Mouse (Mus musculus) brown adipose tissue, adult 24 weeks (tissue): ENCODE results near the gene Ralgapa1. TPM values are rescaled to one million over a fixed set of nuclear protein-coding genes. Genes with fewer than 3 reads are reported as not detected.
"Not testable (repeated sequence)": the region's sequence is repeated elsewhere in the genome, so short reads cannot be mapped to it uniquely, and the experiment has no call there.

Experiments used
- H3K27ac ChIP-seq: fragments of 200-500 bp; replicated peaks from 2 replicates; pipeline ENCODE4 v1.5.1; 2012; ENCODE audit warnings: low read depth, mild to moderate bottlenecking, low read length
- H3K4me1 ChIP-seq: fragments of 200-500 bp; 2 replicates; pipeline ENCODE4 v1.6.1; 2012; ENCODE audit warnings: low read length, mixed read lengths; ENCODE audit not compliant: control insufficient read depth, insufficient read depth, insufficient read length
- H3K4me3 ChIP-seq: fragments of 200-500 bp; 2 replicates; pipeline ENCODE4 v1.5.1; 2012; ENCODE audit warnings: low read depth, mild to moderate bottlenecking, low read length, moderate library complexity; ENCODE audit not compliant: insufficient read depth
- polyA plus RNA-seq: library from polyadenylated mRNA; stranded (reverse); fragments of >200 nt; gene quantifications from 2 replicates; pipeline ENCODE4 v1.2.4, GENCODE M21; 2012; ENCODE audit not compliant: missing spikeins, insufficient read depth, insufficient read length

The Ralgapa1 gene
- polyA plus RNA-seq, 1 experiment, result 24.8 TPM

DNA sequence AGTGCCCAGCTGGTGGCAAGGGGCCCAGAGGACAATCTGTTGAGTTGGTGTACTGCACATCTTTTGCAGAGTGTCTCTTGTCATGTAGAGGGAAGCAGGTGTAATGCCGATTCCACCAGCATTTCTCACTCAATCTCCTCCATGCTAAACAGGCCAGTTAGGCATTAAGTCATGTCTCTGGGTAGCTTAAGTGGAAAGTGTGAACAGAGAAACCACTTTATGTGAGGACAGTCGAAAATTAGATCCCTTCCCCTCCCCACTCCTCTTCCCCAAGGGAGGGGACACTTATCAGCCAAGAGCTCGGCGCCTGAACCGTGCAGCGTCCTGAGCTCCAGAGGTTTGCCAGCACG is 222.5 kb downstream of the Ralgapa1 start:
- Histone ChIP-seq H3K4me1 (no peaks in the 10 kb centered on the region; the same call in 1 of the 2 replicates), H3K4me3 (no peak overlapping the region), H3K27ac (no peak overlapping the region)

DNA sequence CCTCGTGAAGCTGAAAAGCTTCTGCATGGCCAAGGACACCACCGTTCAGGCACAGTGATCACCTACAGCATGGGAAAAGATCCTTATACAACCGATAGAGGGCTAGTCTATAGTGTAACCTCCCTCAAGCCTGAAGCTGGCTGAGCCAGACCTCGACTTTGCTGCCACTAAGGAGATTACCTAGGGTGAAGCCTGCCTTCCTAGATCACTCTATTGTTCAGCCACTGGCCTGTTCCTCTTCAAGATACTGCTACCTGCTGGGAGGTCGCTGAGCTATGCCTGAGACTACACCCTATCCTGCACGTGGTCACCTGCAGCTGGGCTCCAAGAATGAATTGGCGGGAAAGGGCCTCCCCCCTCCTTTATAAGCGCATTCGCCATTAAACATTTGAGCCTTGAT is 234.0 kb downstream of the Ralgapa1 start:
- not testable (repeated sequence) for H3K27ac ChIP-seq, H3K4me1 ChIP-seq, H3K4me3 ChIP-seq

DNA sequence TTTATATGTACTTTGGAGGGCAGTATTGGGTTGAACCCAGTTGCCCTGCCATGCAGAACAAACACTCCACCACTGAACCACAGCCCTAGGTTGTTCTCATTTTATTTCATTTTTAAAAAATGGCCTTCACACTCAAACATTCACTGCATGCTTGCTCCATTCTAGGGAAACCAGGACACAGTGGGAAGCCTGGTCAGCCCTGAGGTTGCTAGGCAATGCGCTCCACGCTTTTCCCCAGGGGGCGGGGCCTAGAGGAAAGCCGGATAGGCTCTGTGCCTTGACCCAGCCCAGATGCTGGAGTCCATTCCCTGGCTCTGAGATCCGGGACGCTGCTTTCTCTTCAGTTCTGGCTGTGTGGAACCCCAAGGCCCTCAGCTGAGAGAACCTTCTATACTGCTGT is 247.2 kb downstream of the Ralgapa1 start:
- no peak overlapping the region for H3K4me3 ChIP-seq
- H3K27ac ChIP-seq, result no peak overlapping the region
- no peaks in the 10 kb centered on the region for H3K4me1 ChIP-seq

DNA sequence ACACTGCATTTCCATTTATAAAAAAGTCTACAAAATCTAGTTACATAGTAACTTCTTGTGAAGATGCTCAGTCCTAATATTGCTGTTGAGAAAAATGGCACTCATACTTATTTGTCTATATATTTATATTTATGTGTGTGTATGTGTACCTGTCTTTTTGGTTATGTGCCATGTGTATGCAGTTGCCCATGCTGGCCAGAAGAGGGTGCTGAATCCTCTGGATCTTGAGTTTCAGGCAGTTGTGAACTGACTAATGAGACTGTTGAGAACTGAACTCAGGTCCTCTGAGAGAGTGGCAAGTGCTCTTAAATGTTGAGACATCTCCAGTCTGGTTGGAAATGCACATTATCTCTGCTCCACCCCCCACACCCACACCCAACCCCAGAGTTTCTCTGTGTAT is 247.9 kb downstream of the Ralgapa1 start:
- Histone ChIP-seq H3K4me1 (no peaks in the 10 kb centered on the region), H3K4me3 (no peak overlapping the region), H3K27ac (no peak overlapping the region)

GRCm38 (mm10) chr12:55571661-55572060 is 249.3 kb downstream of the Ralgapa1 start:
- no peaks in the 10 kb centered on the region for H3K4me1 ChIP-seq
- H3K27ac ChIP-seq, result no peak overlapping the region
- no peak overlapping the region for H3K4me3 ChIP-seq

GRCm38 (mm10) chr12:55571181-55571580 is 249.8 kb downstream of the Ralgapa1 start:
- Histone ChIP-seq H3K27ac (no peak overlapping the region), H3K4me1 (no peaks in the 10 kb centered on the region), H3K4me3 (no peak overlapping the region)

DNA sequence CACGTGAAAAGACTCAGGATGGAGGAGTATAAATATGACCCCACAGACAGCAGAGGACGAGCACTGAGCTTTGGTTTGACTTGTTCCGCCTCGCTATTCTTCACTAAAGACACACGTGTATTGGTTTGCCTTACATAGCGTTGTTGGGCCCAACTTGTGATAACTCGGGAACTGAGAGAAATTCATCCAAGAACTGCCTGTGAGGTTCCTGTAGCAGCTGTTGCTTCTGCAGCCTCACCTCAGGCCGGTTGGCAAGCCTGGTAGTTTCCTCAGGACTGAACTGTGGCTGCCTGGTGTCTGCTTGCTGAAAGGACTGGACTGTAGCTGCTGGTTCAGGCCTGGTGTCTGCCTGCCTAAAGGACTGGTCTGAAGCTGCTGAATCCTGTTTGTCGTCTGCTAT is 250.3 kb downstream of the Ralgapa1 start:
- Histone ChIP-seq H3K4me1 (no peaks in the 10 kb centered on the region), H3K4me3 (no peak overlapping the region), H3K27ac (no peak overlapping the region)

DNA sequence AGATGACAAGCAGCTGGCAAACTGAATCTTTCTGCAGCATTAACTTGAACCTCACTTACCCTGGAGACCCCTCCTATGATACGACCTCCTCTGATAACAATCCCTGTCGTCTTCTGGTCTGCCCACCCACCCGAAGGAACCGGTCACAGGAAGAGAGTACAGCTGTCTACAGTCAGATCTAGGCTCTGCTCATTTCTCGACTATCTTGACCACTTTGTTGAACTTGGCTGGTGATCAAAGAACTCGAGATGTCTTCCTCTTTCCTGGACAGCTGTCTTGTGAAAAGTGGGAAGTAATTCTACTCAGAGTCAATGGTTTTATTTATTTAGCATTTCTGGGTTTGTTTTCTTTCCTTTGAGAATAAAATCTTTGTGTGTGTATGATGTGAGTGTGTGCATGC is 251.3 kb downstream of the Ralgapa1 start:
- Histone ChIP-seq H3K27ac (no peak overlapping the region), H3K4me1 (no peaks in the 10 kb centered on the region), H3K4me3 (no peak overlapping the region)

DNA sequence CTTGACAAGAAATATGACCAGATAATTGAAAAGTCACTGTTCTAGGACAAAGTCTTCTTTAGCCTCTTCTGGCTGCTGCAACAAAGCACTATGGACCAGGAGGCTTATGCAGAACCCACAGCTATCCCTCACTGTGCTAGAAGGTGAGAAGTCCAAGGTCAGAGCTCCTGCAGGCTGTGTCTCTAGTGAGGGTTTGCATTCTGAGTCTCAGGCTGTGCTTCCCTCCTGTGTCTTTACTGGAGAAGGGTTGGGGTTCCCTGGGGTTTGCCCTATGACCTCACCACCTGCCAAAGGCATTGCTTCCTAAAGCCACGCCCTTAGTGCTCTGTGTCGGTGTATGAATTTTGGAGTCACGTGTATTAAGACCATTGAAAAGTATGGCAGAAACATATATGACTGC is 252.5 kb downstream of the Ralgapa1 start:
- Histone ChIP-seq H3K4me1 (no peaks in the 10 kb centered on the region), H3K4me3 (no peak overlapping the region), H3K27ac (no peak overlapping the region)

- H3K27ac ChIP-seq, result no peak overlapping the region
Measured at GRCm38 (mm10) chr12:55566837-55567236, 254.1 kb downstream of the Ralgapa1 start.

GRCm38 (mm10) chr12:55565867-55566266 is 255.1 kb downstream of the Ralgapa1 start:
- no peak overlapping the region for H3K27ac ChIP-seq

More at GRCm38 (mm10) chr12:55566837-55567236, 254.1 kb downstream of the Ralgapa1 start:
- no peaks in the 10 kb centered on the region for H3K4me1 ChIP-seq
- no peak overlapping the region for H3K4me3 ChIP-seq

DNA sequence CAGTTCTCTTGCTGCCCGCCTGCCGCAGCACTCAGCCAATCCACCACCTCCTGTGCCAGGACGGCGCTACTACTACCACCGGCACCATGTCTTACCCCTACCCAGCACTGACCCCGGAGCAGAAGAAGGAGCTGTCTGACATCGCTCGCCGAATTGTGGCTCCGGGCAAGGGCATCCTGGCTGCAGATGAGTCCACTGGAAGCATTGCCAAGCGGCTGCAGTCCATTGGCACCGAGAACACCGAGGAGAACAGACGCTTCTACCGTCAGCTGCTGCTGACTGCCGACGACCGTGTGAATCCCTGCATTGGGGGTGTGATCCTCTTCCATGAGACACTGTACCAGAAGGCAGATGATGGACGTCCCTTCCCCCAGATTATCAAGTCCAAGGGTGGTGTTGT is 255.8 kb downstream of the Ralgapa1 start, which contains the start of gene Aldoart2:
TSS of gene Aldoart2 (plus strand) at position 34 of the 400 bp plus-strand sequence.
- Histone ChIP-seq H3K4me3 (no peak within 1 kb of the TSS), H3K27ac (no peak within 1 kb of the TSS), H3K4me1 (no peaks in the 10 kb centered on the region)

More at GRCm38 (mm10) chr12:55565867-55566266, 255.1 kb downstream of the Ralgapa1 start:
- Histone ChIP-seq H3K4me1 (no peaks in the 10 kb centered on the region), H3K4me3 (no peak overlapping the region)

GRCm38 (mm10) chr12:55564187-55564963 is 256.6 kb downstream of the Ralgapa1 start:
- Histone ChIP-seq H3K4me1 (no peaks in the 10 kb centered on the region), H3K27ac (no peak overlapping the region), H3K4me3 (no peak overlapping the region)

DNA sequence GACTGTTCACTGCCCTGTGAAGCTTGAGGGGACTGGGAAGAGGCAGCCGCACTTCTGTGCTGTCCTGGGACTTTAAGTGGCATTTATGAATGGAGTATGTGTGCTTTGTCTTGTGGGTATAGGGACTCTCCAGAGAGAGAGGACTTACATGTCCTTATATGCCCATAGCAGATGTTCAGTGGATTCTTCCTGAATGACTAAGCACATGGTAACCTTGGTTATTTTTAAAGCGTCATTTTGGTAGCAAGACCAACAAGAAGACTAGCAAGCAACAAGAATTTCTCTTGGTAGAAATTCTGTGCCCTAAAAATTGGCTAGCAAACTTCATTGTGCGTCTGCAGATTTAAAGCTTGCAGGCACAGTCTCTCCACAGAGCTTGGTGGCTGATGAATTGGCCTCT is 257.2 kb downstream of the Ralgapa1 start:
- Histone ChIP-seq H3K4me1 (no peaks in the 10 kb centered on the region), H3K4me3 (no peak overlapping the region), H3K27ac (no peak overlapping the region)

GRCm38 (mm10) chr12:55560025-55560690 is 260.8 kb downstream of the Ralgapa1 start:
- no peak overlapping the region for H3K27ac ChIP-seq
- H3K4me3 ChIP-seq, result peak overlapping the region; percentile 46
- no peaks in the 10 kb centered on the region for H3K4me1 ChIP-seq
